Mouse (Mus musculus) urinary bladder, adult 2 months (tissue): Measurements from ENCODE around the gene Tesc. TPM values are rescaled to one million over a fixed set of nuclear protein-coding genes. Genes with fewer than 3 reads are reported as not detected.

Experiments used
- DNase-seq: peaks from one replicate; pipeline ENCODE4 v3.0.0; 2022; ENCODE audit warnings: low spot score
- polyA plus RNA-seq: library from polyadenylated mRNA; depleted of rRNA; stranded (reverse); fragments of >200 nt; gene quantifications from 2 replicates; pipeline ENCODE4 v1.2.3, GENCODE M21; 2012

The Tesc gene
- polyA plus RNA-seq, 1 experiment: 1.5 TPM

DNA sequence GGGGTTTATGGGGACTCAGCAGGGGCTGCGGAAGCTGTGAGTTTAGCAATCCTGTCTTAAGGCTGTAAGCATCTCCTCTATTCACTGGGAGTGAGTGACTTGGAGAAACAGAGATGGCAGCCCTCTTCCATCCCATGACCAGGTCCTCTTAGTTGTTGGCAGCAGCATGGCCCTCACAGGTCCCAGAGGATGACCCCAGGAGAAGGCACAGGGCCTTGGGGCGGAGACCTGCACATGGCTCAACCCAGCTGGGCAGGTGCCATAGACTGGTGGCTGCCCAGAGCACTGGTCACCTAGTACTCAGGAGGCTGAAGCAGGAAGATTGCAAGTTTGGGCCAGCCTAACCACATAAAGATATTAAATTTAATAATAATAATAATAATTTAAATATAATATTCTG lies 11.9 kb upstream of the Tesc start:
- DNase-seq: no peak

DNA sequence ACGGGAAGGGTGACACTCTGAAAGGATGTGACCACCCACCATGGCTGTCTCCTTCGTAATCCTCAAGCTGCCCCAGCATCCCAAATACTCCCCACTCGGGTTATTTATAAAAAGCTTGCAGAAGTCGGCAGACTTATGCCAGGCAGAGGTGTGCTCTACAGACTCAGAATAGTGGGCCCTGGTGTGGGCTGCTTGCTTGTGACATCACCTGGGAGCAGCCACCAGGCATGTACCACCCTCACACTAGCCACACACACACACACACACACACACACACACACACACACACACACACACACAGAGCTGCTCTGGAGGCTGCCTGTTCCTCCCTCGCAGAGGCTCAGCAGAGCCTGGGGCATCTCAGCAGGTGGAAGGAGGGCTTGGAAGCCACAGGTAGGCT lies 10.0 kb upstream of the Tesc start:
- DNase-seq: no peak

DNA sequence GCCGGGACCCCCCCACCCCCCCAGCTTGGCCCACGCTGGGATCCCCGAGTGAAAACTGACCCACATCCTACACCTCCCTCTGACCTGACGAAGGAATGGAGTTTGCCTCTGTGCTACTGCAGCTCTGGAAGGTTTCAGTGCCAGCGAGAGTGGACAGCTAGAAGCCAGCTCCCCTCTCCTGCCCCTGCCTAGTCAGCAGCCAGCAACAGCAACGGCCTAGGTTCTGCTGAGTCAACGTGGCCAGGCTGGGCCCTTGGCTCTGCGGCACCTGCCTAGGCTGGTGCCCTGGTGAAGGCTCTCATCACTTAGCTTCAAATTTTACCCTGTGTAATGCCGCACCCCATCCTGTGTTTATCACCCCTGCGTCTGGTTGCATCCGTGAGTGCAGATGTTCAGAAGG lies 7.6 kb upstream of the Tesc start:
- DNase-seq: no peak

DNA sequence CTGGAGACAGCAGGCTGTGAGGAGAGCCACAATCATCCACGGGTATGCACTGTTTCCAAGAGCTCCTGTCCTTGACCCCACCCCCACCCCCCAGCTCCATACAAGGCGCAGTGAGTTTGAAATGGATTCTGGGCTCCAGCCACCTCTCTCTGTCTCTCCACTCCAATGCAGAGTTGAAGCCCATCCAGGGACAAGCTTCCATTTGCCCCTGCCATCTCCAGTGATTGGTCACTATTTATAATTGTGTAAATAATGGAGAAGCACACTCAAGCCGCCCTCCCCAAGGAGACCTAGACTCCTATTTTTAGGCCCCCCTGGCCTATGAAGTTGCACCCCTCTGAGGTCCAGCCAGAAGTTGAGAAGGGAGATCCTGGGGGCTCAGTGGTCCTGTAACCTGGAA lies 4.5 kb upstream of the Tesc start:
- DNase-seq: no peak

DNA sequence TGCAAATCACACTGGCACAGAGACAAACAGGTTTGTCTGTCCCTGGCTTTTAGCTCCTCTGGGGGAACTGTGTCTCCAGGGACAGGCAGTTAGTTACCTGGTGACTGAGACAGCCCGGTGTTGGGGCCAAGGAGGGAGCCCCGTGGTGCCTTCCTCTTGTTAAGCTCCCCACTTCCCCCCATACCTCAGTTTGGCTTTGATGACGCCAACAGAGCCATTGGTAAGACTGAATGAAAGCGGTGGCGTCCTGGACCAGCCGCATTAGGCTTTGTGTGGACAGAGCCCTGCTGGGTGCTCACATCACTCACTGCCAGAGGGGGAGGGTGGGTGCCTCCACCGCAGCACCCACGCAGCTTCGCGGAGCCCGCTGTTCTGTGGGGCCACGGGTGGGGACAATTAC lies 1.7 kb upstream of the Tesc start:
- no peak for DNase-seq

DNA sequence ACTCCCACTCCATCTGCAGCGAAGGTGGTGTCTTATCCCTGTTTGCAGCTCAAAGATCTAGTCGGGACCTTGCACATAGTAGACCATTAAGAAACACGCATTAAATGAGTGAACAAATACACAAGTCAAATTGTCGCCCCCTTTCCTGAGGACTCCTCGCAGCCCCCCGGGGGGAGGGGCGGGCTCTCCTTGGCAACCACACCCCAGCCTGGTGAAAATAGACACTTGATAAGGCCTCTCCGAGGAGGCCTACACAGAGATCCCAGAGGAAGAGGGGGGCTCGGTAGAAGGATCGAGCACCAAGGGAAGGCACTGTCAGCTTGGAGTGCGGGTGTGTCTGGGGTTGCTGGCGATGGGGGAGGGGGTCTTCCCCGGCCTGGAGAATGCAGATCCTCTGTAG lies 1.2 kb upstream of the Tesc start:
- DNase-seq: no peak

DNA sequence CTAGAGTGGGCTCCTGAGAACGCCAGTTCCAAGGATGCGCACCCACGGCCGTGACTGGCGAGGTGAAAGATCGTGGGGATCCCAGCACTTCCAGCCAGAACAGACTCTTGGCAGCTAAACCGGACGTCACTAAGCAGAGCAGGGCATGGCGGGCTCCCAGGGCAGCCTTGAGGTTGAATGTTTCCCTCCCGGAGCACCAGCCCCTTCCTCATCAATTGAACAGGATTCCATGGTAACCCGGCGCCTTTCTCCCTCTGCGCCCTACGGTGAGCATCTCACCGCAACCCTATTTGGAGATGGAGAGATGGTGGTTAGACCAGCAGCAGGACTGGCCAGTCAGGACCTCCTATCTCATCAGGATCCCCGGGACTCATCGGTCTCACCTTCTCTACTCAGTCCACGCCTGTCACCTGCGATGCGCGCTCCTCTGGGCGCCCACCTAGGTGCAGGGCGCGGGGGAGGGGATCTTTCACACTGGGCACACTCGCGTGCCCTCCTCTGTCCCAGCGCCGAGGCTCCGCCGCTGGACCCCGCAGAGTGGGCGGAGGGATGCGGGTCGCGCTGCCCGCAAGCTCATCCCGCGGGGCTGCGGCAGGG lies 344 bp upstream of the Tesc start:
- no peak for DNase-seq

DNA sequence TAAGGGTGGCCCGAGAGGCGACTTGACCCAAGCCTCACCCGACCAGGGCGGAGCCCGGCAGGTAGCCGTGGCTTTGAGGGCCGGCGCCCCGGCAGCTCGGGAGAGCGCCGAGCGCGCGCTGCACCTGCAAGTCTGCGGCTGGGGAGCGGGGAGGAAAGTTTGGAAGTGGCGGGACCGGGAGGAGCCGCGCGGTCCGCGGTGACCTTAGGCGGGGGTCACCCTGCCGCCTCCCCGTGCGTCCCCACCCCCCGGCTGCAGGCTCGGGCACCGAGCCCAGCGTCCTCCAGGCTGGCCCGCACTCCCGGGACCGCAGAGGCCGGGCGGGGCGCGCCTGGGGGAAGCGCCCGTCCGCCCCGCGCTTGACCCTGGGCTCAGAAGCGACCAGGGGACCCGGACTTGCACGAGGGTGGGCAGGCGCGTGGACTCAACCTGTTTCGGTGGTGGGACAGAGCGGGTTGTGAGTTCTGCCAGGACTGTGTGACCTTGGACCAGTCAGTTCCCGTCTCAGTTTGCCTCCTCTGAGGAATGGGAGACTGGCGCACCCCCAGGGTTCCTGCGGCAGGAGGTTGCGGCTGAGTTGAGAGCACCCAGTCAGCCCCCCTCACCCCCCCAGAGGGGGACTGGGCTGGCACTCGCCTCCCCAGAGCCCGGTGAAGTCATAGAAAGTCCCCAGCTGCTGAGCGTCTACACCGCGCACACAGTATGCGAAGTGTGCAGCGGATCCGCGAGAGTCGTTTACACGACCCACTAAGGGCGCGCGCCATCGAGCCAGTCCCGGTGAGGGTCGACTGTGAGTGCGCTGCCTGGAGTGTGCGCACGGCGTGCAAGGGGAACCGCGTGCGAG lies 870 bp downstream of the Tesc start:
- DNase-seq: no peak

DNA sequence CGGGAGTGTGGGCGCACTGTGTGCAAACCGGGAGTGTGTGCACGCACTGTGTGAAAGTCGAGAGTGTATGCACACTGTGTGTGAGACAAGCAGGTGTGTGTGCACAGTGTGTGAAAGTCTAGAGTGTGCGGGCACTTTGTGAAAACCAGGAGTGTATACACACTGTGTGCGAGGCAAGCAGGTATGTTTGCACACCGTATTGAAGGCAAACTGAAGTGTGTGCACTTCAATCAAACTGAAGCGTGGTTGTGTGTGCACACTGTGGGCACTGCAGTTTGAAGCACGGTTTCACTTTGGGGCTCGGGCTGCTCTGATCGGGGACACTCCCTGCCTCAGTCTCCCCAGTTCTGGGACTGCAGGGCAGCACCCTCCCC lies 1.5 kb downstream of the Tesc start:
- no peak for DNase-seq

DNA sequence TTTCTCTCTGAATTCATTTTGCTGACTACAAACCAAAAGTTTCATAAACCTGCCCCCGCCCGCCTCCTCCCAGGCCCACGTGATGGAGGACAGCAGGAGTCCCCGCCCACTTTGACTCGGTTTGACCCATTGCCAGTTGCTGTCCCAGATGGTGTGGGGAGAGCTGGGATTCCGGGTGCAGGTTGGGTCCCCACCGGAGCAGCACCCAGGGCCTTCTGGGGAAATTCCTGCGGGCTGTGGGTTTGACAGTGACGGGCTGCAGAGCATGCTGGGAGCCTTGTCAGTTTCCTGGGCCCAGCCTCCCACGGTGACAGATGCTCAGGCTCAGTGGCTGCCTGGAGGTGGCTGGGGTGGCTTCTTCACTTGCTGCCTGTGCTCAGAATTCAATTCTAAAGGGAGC lies 1.9 kb downstream of the Tesc start:
- no peak for DNase-seq

DNA sequence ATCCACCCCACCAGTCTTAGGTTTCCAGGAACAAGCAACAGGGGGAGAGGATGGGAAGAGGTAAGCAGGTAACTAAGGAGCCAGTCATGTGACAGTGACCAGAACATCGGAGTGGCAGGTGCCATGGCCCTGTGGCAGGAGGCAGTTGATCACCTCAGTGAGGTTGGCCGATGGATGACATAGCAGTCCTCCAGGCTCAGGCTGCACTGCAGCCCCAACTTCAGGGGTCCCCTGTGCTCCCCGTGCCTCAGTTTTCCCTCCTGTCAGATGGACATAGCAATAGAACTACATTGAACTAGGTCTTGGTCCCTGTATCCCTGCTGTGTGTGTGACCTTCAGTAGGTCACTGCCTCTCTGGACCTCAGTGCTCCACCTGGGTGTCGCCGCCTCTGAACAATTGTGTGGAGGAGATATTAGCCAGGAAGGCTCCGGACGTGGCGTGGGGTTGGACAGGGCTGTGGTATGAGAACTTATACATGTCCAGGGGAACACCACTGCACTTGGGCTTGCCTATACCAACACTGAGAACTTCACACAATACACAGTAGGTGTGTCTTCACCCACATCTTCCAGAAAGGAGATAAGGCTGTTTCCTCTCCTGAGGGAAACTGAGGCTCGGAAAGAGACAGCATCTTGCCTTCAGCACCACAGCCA lies 2.6 kb downstream of the Tesc start:
- DNase-seq: no peak

DNA sequence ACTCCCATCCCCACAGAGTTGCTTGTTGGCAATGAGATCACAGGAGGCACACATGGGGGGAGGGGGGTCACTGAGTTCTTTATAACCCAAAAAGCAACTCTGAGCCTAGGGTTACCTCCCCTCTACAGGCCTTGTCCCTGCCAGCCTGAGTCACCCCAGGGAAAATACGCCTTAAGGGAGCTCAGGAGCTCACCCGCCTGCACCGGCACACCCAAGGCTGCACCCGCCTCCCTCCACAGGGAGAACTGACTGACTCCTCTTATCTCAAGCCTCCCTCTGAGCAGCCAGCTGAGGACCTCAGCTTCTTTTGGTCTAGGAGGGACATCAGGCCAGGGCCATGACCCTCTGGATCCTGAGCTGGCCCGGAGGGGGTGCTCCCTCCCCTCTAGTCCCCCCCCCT lies 3.5 kb downstream of the Tesc start:
- no peak for DNase-seq

DNA sequence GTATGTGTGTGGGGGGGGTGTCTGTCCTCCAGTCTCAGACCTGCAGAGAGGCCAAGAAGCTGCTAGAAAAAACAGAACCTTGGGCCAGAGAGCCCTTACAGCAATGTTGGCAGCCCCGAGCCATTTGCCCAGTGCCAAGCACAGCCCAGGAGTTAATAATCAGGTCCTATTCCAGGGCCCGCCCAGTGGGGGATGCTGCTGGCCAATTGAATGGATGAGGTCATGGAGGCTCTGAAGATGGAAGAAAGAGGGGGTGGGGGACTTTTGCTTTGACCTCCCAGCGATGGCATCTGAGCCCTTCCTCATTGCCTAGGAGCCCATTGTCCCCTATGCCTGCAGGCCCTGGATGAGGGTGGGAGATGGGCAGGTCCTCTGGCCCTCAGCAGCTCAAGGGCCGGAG lies 4.0 kb downstream of the Tesc start:
- DNase-seq: no peak

DNA sequence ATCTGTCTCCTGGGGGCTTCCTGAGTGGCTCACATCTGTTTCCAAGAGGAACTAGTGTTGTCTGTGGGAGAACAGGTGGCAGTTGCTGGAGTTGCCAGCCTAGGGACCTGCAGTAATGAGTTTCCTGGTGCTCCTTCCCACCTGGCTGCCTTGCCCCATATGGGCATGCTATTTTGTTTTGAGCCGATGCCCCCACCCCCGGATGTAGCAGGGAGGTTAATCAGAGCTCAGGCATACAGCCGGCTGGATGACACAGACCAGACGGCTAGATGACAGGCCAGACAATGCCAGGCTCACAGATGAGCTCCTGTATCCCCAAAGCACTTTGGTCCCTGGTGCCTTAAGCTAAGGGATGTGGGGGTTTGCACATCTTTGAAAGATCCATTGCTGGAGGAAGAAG lies 5.8 kb downstream of the Tesc start:
- DNase-seq: no peak

DNA sequence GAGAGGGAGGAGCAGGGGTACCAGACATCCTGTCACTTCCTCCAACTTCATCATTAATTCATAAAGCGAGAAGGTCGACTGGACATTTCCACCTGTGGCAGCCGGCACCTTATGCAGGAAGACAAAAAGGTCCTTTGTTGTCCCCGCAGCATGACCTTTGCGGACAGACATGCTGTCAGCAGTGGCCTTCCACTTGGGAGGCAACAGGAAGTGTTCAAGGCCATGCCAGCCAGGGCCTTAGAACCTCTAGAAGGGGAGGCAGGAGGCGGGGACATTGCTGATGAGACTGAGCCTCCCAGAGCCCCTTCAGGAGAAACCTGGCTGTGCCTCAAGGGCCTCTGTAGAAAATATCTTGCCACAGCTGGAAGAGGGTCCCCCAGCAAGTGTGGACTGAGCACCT lies 6.2 kb downstream of the Tesc start:
- DNase-seq: no peak

DNA sequence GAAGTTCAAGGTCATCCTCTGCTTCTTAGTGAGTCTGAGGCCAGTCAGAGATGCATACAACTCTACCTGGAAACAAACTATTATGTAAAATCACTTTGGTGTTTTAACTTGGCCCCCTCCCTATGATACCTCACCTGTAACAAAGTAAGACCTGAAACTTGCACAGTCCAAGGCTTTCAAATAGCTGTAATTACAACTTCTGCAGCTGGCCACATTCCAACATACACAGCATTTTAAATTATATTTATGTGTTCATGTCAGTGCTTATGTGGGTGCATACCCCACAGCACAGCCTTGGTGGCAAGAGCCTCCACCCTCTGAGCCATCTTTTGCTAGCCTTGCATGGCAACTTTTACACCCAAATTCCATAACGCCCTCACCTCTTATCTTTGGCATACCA lies 7.1 kb downstream of the Tesc start:
- no peak for DNase-seq

DNA sequence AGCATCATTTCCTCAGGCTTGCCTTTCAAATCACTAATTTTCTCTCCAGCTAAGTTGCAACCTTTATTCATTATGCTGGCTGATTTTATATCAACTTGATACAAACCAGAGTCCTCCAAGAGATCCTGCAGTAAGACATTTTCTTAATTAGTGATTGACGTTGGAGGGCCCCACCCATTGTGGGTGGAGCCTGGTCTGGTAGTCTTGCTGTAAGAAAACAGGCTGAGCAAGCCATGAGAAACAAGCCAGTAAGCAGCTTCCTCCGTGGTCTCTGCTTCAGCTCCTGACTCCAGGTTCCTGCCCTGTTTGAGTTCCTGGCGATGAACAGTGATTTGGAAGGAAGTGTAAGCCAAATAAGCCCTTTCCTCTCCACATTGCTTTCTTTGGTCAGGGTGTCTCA lies 8.2 kb downstream of the Tesc start:
- DNase-seq: no peak

DNA sequence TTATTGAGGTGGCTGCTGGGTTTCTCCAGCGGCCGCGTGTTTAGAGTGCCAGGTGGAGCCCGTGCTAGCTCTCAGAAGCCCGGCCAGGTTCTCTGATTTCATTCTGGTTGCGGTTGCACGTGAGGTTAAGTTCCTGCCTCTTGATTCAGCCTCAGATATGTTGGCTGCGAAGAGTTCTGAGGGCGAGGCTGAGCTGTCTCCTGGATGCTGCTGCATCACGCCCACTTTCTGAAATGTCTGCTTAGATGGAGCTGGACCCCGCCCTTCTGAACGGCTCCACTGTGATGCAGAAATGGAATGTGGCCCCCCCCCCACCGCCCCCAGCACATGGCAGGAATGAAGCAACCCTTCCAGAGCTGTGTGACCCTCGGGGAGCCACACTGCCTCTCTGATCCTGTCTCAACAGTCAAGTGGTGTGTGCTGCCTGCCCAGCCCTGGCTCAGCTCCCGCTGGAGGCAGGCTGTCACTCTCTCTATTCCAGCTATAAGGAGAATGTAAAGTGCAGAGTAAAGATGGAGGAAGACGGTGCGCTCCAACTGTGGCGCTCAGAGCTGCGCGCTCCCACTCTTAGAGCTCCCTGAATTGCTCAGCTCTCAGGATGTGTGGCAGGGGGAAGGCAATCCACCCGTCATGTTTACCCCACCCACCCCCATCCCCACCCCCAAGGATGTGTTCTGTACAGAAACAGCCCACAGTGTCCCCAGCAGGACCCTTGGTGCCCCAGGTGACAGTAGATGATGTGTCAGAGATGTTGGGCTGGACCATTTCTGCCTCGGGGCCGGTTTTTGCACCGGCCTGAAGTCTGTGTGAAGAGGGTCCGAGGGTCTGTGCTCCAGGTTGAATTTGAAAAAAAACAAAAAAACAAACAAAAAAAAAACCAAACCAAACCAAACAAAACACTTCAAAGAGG lies 9.6 kb downstream of the Tesc start:
- DNase-seq: no peak

DNA sequence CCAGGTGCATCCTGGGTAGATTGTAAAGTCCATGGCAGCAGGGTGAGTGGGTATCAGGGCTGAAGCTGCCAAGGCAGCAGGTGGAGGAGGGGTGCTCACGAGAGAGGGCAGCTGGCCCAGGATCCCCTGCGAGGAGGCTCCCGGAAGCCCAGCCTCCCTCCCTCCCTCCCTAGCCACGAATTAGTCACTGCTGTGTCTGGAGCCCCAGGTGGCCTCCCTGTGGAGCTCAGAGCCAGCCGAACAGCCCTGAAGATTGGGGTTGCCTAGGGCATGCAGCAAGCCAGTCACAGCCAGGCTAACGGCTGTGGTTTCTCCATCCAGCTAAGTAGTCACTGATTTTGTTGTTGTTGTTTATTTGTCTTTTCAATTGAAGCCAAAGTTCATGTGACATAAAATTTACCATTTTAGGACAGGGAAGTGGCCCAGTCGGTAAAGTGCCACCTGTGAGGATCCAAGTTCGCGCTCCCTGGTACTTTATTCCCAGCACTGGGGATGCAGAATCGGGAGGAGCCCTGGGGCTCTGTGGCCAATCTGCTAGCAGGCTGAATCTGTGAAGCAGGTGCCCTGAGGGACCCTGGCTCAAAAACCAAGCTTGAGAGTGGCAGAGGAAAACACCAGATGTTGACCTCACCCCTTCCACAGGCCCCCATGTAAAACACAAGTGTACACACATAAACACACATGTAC lies 10.4 kb downstream of the Tesc start:
- no peak for DNase-seq

DNA sequence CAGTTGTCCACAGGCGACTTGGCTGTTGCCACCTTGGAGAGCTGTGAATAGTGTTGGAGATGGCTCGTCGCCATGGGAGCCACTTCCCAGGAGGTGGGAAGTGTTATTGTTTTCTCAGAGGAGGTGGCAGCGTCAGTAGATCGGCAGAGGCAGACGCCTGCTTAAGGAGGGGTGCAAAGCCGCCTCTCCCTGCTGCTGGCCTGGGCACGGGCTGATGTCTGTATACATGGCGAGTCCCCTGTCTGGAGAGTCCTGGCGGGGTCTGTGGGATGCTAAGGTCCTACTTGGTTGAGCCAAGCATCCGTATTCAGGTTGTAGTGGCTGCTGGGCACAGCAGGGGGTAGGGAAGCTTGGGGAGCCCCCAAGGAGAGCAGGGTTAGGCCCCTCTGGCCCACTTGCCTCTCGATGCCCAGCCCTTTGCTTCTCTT lies 11.7 kb downstream of the Tesc start:
- no peak for DNase-seq

DNA sequence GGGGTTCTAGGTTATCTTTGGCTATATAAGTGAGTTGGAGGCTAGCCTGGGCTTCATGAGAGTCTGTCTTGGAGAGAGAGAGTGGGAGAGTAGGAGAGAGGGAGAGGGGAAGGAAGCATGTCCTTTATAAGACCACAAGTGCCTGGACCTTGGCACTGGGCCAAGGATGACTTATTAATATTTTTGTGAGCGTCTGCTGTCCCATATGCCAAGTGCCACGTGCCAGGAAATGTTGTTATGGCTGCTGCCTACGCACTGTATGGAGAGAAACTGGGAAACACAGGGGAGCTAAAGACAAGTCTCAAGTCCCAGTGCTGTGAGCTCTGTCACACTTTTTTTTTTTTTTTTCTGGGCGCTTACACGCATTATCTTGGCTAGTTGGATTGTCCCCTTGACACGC lies 15.1 kb downstream of the Tesc start:
- no peak for DNase-seq

DNA sequence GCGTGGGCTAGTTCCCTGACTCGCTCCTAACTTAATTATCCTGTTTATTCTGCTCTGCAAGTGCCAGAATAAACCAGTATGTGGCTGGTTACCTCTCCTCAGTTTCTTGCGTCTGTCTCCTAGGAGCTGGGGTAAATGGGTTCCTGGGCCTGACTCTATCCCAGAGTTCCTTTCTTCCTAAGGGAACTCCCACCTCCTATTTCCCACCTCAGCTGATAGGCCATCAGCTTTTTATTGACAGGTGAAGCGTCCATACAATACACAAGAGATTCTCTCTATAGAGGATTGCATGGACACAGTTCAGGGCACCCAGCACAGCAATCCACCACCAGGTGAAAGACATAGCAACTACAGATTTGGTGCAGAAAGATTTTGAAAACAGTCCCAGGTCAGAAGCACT lies 16.2 kb downstream of the Tesc start:
- DNase-seq: no peak
